Mouse (Mus musculus) liver, embryonic 16.5 days (tissue): Measurements from ENCODE around the gene Dusp13. TPM values are rescaled to one million over a fixed set of nuclear protein-coding genes. Genes with fewer than 3 reads are reported as not detected.

Experiments used
- ATAC-seq: fragments of 200-750 bp; cut with Nextera tagmentation; 2 replicates; pipeline ENCODE4 v1.8.0; 2017; ENCODE audit warnings: low read depth, mild to moderate bottlenecking, moderate number of reproducible peaks, moderate library complexity
- H3K27ac ChIP-seq: fragments of 300-500 bp; sonication (generic); 2 replicates; pipeline ENCODE4 v1.5.1; 2014; ENCODE audit warnings: mild to moderate bottlenecking, low read length
- H3K27me3 ChIP-seq: fragments of 300-500 bp; sonication (generic); 2 replicates; pipeline ENCODE4 v1.6.1; 2014; ENCODE audit warnings: low read depth, low read length, mixed read lengths; ENCODE audit not compliant: control insufficient read depth, insufficient read depth
- H3K36me3 ChIP-seq: fragments of 300-500 bp; sonication (generic); 2 replicates; pipeline ENCODE4 v1.6.1; 2014; ENCODE audit warnings: mild to moderate bottlenecking; ENCODE audit not compliant: control insufficient read depth, insufficient read depth
- H3K4me1 ChIP-seq: fragments of 300-500 bp; sonication (generic); 2 replicates; pipeline ENCODE4 v1.6.1; 2014; ENCODE audit warnings: low read depth, low read length, mixed read lengths; ENCODE audit not compliant: control insufficient read depth
- H3K4me2 ChIP-seq: fragments of 300-500 bp; sonication (generic); 2 replicates; pipeline ENCODE4 v1.6.1; 2014; ENCODE audit warnings: low read depth, low read length, mixed read lengths
- H3K4me3 ChIP-seq: fragments of 300-500 bp; sonication (generic); 2 replicates; pipeline ENCODE4 v1.5.1; 2014; ENCODE audit warnings: low read depth, mild to moderate bottlenecking, low read length
- H3K9ac ChIP-seq: fragments of 300-500 bp; sonication (generic); 2 replicates; pipeline ENCODE4 v1.6.1; 2014; ENCODE audit warnings: low read depth, low read length
- H3K9me3 ChIP-seq: fragments of 300-500 bp; sonication (generic); replicated peaks from 2 replicates; pipeline ENCODE4 v1.6.1; 2016; ENCODE audit warnings: low read length; ENCODE audit not compliant: control insufficient read depth
- WGBS: fragments of 180-500 bp; shearing (Covaris S2); extraction: QIAGEN DNeasy Blood & Tissue Kit; methylation state at CpG from one replicate; pipeline ENCODE4 v1.1.7; 2014; ENCODE audit not compliant: insufficient replicate concordance; 5-methylcytosine and 5-hydroxymethylcytosine counted together
- polyA plus RNA-seq: library from polyadenylated mRNA; unstranded; fragments of >200 nt; fragmentation: Nextera tagmentation; extraction: Ambion mirVana; gene quantifications from 2 replicates; pipeline ENCODE4 v1.2.1, GENCODE M21; 2015

Dusp13 gene
- polyA plus RNA-seq, 1 experiment from 2014 or later: 0.30 TPM

- ATAC-seq: no peak
- H3K9ac ChIP-seq: no peak overlapping the region
- H3K27me3 ChIP-seq: no peaks in the 10 kb centered on the region
- H3K9me3 ChIP-seq: no peaks in the 10 kb centered on the region
- 68% methylated on average over 2 of the region's 2 CpGs for WGBS
- no peak overlapping the region for H3K4me2 ChIP-seq
- no peaks in the 10 kb centered on the region for H3K4me1 ChIP-seq
- no peak overlapping the region for H3K4me3 ChIP-seq
- H3K36me3 ChIP-seq: peaks cover 5% of the 10 kb centered on the region
- no peak overlapping the region for H3K27ac ChIP-seq
Measured at GRCm38 (mm10) chr14:21773946-21774345, 23.0 kb upstream of the Dusp13 start.

GRCm38 (mm10) chr14:21772506-21773281 is 21.7 kb upstream of the Dusp13 start:
- Histone ChIP-seq H3K27me3 (no peaks in the 10 kb centered on the region), H3K9ac (no peak overlapping the region), H3K4me2 (no peak overlapping the region), H3K4me3 (no peak overlapping the region), H3K27ac (no peak overlapping the region), H3K4me1 (no peaks in the 10 kb centered on the region), H3K9me3 (no peaks in the 10 kb centered on the region), H3K36me3 (peaks cover 5% of the 10 kb centered on the region)
- no peak for ATAC-seq
- 79% methylated on average over 11 of the region's 11 CpGs for WGBS

- Histone ChIP-seq H3K9ac (no peak overlapping the region), H3K27me3 (no peaks in the 10 kb centered on the region), H3K4me2 (peak overlapping the region; percentile 45), H3K9me3 (no peaks in the 10 kb centered on the region), H3K36me3 (no peaks in the 10 kb centered on the region), H3K4me1 (peaks cover 14% of the 10 kb centered on the region), H3K4me3 (no peak overlapping the region), H3K27ac (no peak overlapping the region)
- ATAC-seq: peak; percentile 63
- 52% methylated on average over 6 of the region's 6 CpGs for WGBS
Measured at GRCm38 (mm10) chr14:21766398-21766958, 15.5 kb upstream of the Dusp13 start.

DNA sequence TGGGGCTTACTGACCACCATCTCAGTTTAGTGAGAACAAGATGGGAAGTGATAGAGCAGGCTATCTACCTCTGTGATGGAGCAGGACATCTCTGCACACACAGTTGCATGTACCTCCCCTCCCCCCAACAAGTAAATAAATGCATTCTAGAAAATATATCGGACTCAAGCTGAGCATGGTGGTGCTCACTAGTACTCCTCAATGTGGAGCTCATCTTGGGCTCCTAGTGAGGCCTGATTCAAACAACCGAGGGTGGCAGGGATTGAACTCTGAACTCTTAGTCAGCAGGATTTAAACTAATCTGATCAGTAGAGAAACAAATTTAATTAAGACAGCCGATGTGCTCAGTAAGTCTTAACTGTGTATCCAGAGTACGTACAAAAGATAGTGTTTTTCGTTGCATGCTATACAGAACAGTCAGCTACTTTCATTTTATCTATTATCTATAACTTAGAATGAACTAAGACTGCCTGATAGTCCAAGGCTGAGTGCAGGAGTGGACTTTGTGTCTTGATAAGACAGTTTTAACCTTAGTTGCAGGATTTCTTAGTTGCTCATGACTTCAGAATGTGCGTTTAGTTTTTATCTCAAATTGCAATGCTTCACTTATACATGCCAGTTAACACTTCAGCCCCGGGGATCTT is 14.9 kb upstream of the Dusp13 start:
- Histone ChIP-seq H3K4me1 (peaks cover 14% of the 10 kb centered on the region), H3K27me3 (no peaks in the 10 kb centered on the region), H3K36me3 (no peaks in the 10 kb centered on the region), H3K4me3 (no peak overlapping the region), H3K27ac (no peak overlapping the region), H3K9ac (no peak overlapping the region), H3K9me3 (no peaks in the 10 kb centered on the region), H3K4me2 (peak overlapping the region; percentile 45)
- peak; percentile 73 for ATAC-seq
- WGBS: 19% methylated on average over 7 of the region's 7 CpGs

GRCm38 (mm10) chr14:21764646-21765045 is 13.7 kb upstream of the Dusp13 start:
- H3K4me1 ChIP-seq: peaks cover 14% of the 10 kb centered on the region
- 74% methylated on average over 6 of the region's 6 CpGs for WGBS

GRCm38 (mm10) chr14:21763736-21764135 is 12.8 kb upstream of the Dusp13 start:
- 78% methylated on average over 3 of the region's 3 CpGs for WGBS
- H3K27me3 ChIP-seq: no peaks in the 10 kb centered on the region
- H3K27ac ChIP-seq: no peak overlapping the region
- H3K4me1 ChIP-seq: peaks cover 19% of the 10 kb centered on the region
- H3K36me3 ChIP-seq: no peaks in the 10 kb centered on the region
- no peak overlapping the region for H3K4me2 ChIP-seq
- no peak for ATAC-seq
- no peak overlapping the region for H3K4me3 ChIP-seq
- H3K9ac ChIP-seq: no peak overlapping the region
- no peaks in the 10 kb centered on the region for H3K9me3 ChIP-seq

More at GRCm38 (mm10) chr14:21764646-21765045, 13.7 kb upstream of the Dusp13 start:
- Histone ChIP-seq H3K4me3 (no peak overlapping the region), H3K9ac (no peak overlapping the region), H3K9me3 (no peaks in the 10 kb centered on the region), H3K4me2 (no peak overlapping the region), H3K36me3 (no peaks in the 10 kb centered on the region), H3K27ac (no peak overlapping the region), H3K27me3 (no peaks in the 10 kb centered on the region)
- no peak for ATAC-seq

DNA sequence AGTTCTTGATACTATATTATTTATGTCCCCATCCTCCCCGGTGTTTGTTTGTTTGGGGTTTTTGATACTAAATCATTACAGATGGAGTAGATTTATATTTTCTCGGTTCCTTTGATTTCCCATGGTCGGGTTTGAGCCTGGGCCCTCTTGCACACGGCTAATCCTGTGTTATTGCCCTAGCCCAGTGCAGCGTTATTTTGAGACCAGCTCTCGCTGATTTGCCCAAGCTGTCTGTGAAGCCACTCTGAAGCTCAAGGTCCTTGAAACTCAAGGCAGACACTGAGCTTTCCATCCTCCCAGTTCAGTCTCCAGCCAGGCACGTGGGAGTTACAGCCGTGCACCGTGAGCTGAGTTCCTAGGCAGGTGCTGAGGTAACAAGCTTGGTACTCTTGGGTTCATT is 10.6 kb upstream of the Dusp13 start:
- Histone ChIP-seq H3K4me3 (no peak overlapping the region), H3K4me2 (no peak overlapping the region), H3K36me3 (no peaks in the 10 kb centered on the region), H3K9me3 (no peaks in the 10 kb centered on the region), H3K27ac (no peak overlapping the region), H3K27me3 (no peaks in the 10 kb centered on the region), H3K4me1 (peaks cover 27% of the 10 kb centered on the region), H3K9ac (no peak overlapping the region)
- 80% methylated on average over 9 of the region's 9 CpGs for WGBS
- ATAC-seq: no peak

DNA sequence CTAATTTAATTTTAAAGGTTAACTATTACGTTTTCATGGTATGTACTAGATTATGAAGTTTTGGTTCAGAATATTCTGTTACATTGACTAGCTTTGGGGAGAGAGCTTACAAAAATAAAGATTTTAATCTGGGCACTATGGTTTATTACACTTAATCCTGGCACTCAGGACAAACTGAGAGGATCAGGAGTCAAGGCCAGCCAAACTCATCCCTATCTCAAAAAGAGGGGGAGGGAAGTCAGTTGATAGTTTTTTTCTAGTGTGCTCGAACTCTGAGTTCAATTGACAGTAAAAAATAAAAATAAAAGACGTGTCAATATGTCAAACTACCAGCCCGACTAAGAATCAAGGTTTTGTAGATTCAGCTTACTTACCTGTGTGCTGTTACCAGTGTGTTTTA is 2.4 kb upstream of the Dusp13 start:
- Histone ChIP-seq H3K9me3 (no peaks in the 10 kb centered on the region), H3K27ac (no peak overlapping the region), H3K4me1 (peaks cover 35% of the 10 kb centered on the region), H3K4me3 (no peak overlapping the region), H3K9ac (no peak overlapping the region), H3K36me3 (no peaks in the 10 kb centered on the region), H3K4me2 (no peak overlapping the region), H3K27me3 (no peaks in the 10 kb centered on the region)
- no peak for ATAC-seq
- WGBS: 57% methylated on average over 4 of the region's 4 CpGs

DNA sequence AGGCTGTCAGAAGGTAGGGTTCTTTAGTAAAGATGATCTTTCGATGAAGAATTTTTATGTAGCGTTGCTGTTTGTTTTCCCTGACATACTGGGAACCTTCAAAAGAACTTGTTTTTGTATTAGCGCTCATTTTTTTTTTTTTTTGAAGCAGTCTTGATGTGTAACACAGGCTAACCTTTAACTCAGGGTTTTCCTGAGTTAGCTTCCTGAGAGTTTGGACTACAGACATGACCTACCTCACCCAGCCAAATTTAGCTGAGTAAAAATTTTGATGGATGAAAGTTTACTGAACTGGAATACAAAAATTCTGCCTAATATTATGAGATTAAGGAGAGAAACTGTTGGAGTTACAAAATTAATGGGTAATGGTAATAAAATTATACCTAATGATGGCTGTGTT is 1.4 kb upstream of the Dusp13 start:
- H3K9ac ChIP-seq: no peak overlapping the region
- ATAC-seq: no peak
- no peak overlapping the region for H3K4me3 ChIP-seq
- H3K4me2 ChIP-seq: no peak overlapping the region
- no peaks in the 10 kb centered on the region for H3K9me3 ChIP-seq
- no peaks in the 10 kb centered on the region for H3K36me3 ChIP-seq
- H3K4me1 ChIP-seq: peaks cover 29% of the 10 kb centered on the region
- no peaks in the 10 kb centered on the region for H3K27me3 ChIP-seq
- H3K27ac ChIP-seq: no peak overlapping the region
- 83% methylated on average over 3 of the region's 3 CpGs for WGBS
